Mouse (Mus musculus): ENCODE results near the gene AC170998.1. TPM values are rescaled to one million over a fixed set of nuclear protein-coding genes. Genes with fewer than 3 reads are reported as not detected.

The AC170998.1 gene
- polyA plus RNA-seq, 1 experiment from 2014 or later = 3.5 TPM

DNA sequence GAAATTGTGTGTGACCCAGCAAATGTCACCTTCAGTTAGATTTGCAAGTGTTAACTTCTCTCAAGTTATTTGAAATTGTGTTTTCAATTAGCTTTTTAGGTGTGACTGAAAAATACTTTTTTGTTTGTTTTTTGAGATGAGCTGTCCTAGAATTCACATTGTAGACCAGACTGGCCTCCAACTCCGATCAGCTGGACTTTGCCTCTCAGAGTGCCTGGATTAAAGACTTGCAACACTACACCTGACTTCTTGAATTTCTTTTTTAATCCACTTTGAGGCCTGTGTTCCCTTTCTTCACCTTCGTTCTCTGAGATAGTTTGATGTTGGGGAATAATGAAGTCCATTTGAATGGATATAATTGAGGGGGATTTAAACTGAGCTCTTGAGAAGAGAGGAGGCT is 31.8 kb upstream of the AC170998.1 start:
- H3K27me3 ChIP-seq = peaks cover 6% of the 10 kb centered on the region; the same call in 1 of the 2 replicates
- no peak for ATAC-seq (ENCODE audit: insufficient number of reproducible peaks, insufficient read depth, low FRiP score, low TSS enrichment)
- no peaks in the 10 kb centered on the region for H3K9me3 ChIP-seq
- WGBS = 59% methylated on average over 2 of the region's 2 CpGs
- H3K9ac ChIP-seq = no peak overlapping the region
- H3K4me2 ChIP-seq (replicated peaks) = no peak overlapping the region; the same call in 1 of the 2 replicates
- H3K27ac ChIP-seq = no peak overlapping the region
- H3K4me3 ChIP-seq = no peak overlapping the region
- H3K36me3 ChIP-seq = no peaks in the 10 kb centered on the region
- peaks cover 57% of the 10 kb centered on the region for H3K4me1 ChIP-seq

DNA sequence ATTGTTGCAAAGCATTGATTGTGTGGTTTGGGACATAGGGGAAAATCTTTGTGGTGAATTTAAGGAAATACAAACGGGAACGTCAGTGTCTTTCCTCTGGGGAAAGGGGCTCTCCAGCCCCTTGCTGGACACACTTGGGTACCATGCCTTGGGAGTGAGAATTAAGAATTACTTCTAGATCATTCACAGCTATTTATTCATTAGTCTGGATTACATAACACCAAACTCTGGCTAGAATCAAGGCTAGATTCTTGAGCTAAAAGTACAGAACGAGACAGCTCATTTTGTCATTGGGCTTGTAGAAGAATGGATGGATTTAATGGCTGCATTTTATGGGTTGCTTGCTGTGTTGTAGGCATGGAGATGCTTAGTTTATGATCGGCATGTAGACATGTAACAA is 31.1 kb upstream of the AC170998.1 start:
- Histone ChIP-seq H3K27me3 (no peaks in the 10 kb centered on the region), H3K9ac (no peak overlapping the region), H3K4me1 (peaks cover 51% of the 10 kb centered on the region), H3K9me3 (no peaks in the 10 kb centered on the region), H3K4me2 (replicated peaks) (no peak overlapping the region), H3K36me3 (no peaks in the 10 kb centered on the region), H3K27ac (no peak overlapping the region), H3K4me3 (no peak overlapping the region)
- no peak for ATAC-seq (ENCODE audit: insufficient number of reproducible peaks, insufficient read depth, low FRiP score, low TSS enrichment)
- WGBS = 81% methylated on average over 4 of the region's 4 CpGs

DNA sequence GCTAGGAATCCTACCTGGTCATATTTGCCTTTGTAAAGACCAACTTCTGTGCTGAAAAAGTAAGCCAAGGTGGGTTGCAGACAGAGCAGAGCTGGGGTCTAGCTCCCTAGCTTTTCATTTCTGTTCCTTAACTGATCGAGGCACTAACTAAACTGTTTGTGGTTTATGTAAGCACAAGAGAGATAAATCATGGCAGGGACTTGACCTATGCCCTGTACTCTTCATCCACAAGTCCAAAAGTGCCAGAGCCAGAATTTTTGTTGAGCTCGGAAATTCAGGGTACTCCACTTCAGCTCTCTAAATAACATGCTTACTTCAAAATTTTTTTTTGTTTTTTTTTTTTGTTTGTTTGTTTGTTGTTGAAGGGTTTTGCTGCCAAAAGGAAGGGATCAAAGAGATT is 29.2 kb upstream of the AC170998.1 start:
- Histone ChIP-seq H3K4me3 (no peak overlapping the region), H3K27me3 (no peaks in the 10 kb centered on the region), H3K27ac (0 out of 2 replicates have a peak overlapping the region, but pooled peaks have one; percentile 36), H3K9me3 (no peaks in the 10 kb centered on the region), H3K4me1 (peaks cover 46% of the 10 kb centered on the region), H3K36me3 (no peaks in the 10 kb centered on the region), H3K9ac (no peak overlapping the region), H3K4me2 (replicated peaks) (no peak overlapping the region)
- ATAC-seq (ENCODE audit: insufficient number of reproducible peaks, insufficient read depth, low FRiP score, low TSS enrichment) = no peak
- WGBS = 57% methylated on average over 2 of the region's 2 CpGs

DNA sequence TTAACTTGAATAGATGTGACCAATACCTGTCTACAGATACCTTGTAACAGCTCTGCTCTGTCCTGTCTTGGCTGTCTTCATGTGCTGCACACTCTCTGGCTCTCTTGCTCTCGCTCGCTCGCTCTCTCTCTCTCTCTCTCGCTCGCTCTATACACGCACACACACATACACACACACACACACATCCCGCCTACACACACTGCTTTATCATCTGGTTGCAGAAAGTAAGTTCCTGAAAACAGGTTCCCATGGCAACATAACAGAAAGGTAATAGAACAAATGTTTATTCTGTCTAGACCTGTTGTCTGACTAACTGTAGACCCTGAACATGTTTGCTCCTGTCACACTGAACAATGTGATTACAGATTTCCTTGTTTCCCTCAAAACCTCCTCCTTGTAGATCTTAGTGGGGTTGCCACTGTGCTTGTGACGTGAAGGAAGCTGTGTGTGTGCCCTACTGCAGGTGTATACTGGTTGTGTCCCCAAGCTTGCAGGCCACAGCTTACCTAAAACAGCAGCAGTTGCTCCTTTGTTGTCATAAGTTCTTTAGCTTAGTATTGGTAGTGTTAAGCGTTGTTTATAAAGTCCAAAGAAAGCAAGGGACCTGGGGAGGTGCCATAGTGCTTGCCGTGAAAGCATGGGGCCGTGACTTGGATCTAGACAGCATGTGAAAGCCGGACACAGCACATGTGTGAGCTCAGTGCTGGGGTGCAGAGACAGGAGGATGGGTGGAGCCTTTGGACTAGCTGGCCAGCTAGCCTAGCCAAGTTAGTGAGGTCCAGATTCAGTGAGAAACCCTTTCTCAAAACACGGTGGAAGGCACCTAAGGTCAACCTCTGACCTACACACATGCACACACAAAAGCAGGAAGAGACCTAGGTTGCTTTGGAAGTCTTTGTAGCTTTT is 28.3 kb upstream of the AC170998.1 start:
- Histone ChIP-seq H3K27me3 (no peaks in the 10 kb centered on the region), H3K4me1 (peaks cover 46% of the 10 kb centered on the region), H3K4me3 (no peak overlapping the region), H3K27ac (peak overlapping the region; percentile 54), H3K4me2 (replicated peaks) (no peak overlapping the region), H3K9ac (0 out of 2 replicates have a peak overlapping the region, but pooled peaks have one; percentile 6), H3K9me3 (no peaks in the 10 kb centered on the region), H3K36me3 (no peaks in the 10 kb centered on the region)
- ATAC-seq (ENCODE audit: insufficient number of reproducible peaks, insufficient read depth, low FRiP score, low TSS enrichment) = no peak
- WGBS = 73% methylated on average over 13 of the region's 13 CpGs

DNA sequence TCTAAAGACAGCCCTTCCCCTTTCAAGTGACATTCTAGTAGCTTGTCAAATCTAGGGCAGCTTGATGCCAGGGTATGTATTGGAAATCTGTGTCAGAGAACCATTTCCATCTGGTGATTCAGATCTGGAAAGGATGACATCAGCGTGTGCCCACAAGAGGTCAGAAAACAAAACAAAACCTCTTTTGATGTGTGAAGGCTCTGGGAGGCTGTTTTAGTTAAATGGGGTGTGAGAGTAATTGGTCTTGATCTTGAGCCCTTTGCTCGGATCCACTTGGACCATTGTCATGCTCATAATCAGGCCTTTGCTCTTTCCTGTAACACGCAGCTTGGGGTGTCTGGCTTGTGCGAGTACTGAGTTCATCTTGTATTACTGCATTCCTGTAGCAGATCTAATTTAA is 27.6 kb upstream of the AC170998.1 start:
- Histone ChIP-seq H3K9ac (no peak overlapping the region), H3K4me1 (peaks cover 40% of the 10 kb centered on the region), H3K9me3 (no peaks in the 10 kb centered on the region), H3K36me3 (no peaks in the 10 kb centered on the region), H3K27ac (no peak overlapping the region), H3K4me3 (no peak overlapping the region), H3K27me3 (no peaks in the 10 kb centered on the region), H3K4me2 (replicated peaks) (no peak overlapping the region)
- 35% methylated on average over 4 of the region's 4 CpGs for WGBS
- ATAC-seq (ENCODE audit: insufficient number of reproducible peaks, insufficient read depth, low FRiP score, low TSS enrichment) = no peak

DNA sequence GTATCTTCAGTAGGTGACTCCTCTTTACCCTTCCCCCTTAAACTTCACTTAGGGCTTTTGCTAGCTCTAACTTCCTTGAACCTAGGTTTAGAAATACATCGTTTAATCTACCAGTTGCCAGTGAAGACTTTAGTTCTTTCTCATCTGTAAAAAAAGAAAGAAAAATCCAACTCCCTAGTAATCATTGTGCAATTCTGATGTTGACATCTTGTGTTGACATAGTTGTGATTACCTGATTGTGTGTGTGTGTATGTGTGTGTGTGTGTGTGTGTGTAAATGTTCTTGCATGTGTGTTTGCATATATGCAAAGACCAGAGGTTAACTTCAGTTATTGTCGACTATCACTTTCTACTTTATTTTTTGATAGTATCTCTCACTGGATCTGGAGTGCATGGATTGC is 27.2 kb upstream of the AC170998.1 start:
- no peak overlapping the region for H3K9ac ChIP-seq
- no peaks in the 10 kb centered on the region for H3K9me3 ChIP-seq
- no peak overlapping the region for H3K27ac ChIP-seq
- no peaks in the 10 kb centered on the region for H3K27me3 ChIP-seq
- ATAC-seq (ENCODE audit: insufficient number of reproducible peaks, insufficient read depth, low FRiP score, low TSS enrichment) = no peak
- H3K36me3 ChIP-seq = no peaks in the 10 kb centered on the region
- no peak overlapping the region for H3K4me3 ChIP-seq
- H3K4me1 ChIP-seq = peaks cover 36% of the 10 kb centered on the region
- no peak overlapping the region for H3K4me2 ChIP-seq (replicated peaks)
- 76% methylated on average over 2 of the region's 2 CpGs for WGBS

DNA sequence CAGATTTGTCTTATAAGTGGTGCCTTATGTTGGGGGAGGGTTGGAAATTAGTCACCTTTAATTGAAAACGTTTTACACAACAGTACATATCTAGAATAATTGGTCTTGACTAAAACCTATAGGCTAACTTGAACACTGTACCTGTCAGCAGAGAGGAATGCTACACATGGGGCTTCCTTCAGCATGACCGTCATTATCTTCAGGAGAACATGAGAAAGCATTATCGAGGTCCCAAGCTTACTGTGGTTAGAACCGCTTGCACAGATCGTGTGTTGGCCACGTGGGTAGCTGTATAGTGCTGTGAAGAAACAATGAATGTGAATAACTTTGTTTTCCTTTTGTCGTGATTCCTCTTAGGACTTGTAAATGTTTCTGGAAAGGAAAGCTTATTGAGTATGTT is 26.1 kb upstream of the AC170998.1 start:
- no peak overlapping the region for H3K27ac ChIP-seq
- H3K36me3 ChIP-seq = no peaks in the 10 kb centered on the region
- no peak for ATAC-seq (ENCODE audit: insufficient number of reproducible peaks, insufficient read depth, low FRiP score, low TSS enrichment)
- H3K27me3 ChIP-seq = no peaks in the 10 kb centered on the region
- peaks cover 31% of the 10 kb centered on the region for H3K4me1 ChIP-seq
- H3K9ac ChIP-seq = no peak overlapping the region
- no peaks in the 10 kb centered on the region for H3K9me3 ChIP-seq
- no peak overlapping the region for H3K4me2 ChIP-seq (replicated peaks)
- WGBS = 81% methylated on average over 7 of the region's 7 CpGs
- H3K4me3 ChIP-seq = no peak overlapping the region

DNA sequence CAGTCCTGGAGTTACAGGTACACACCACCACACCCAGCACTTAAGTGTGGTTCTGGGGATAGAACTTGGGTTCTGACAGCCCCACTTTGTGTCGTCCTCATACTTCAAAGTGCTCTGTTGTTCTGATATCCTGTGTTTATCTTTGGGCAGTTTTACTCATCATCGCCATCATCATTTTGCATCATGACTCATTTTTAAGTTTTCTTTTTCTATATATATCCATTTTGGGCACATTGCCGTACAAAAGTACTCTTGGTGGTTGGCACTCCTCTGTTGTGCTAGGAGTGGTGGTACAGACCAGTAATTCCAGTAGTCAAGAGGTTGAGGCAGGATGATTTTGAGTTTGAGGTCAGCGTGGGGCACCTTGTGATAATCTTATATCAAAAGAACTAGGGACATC is 24.7 kb upstream of the AC170998.1 start:
- no peaks in the 10 kb centered on the region for H3K27me3 ChIP-seq
- H3K9ac ChIP-seq = no peak overlapping the region
- no peak overlapping the region for H3K4me2 ChIP-seq (replicated peaks)
- ATAC-seq (ENCODE audit: insufficient number of reproducible peaks, insufficient read depth, low FRiP score, low TSS enrichment) = no peak
- no peaks in the 10 kb centered on the region for H3K36me3 ChIP-seq
- no peak overlapping the region for H3K4me3 ChIP-seq
- H3K27ac ChIP-seq = no peak overlapping the region
- no peaks in the 10 kb centered on the region for H3K9me3 ChIP-seq
- peaks cover 27% of the 10 kb centered on the region for H3K4me1 ChIP-seq
- WGBS = 93% methylated on average over 4 of the region's 4 CpGs

DNA sequence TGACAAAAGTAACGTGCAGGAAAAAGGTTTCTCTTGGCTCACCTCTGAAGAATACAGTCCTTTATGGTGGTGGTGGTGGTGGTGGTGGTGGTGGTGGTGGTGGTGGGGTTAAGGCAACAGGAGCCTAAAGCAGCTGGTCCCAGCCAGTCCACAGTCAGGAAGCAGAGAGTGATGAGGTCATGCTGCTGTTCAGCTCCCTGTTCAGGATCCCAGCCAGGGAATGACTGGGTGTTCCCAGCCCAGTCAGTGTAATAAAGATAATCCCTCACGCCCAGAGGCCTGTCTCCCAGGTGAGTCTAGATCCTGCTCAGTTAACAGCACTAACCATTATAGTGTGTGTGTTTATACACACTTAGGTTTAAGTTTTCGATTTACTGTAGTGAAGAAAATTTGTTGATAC is 24.1 kb upstream of the AC170998.1 start:
- H3K9ac ChIP-seq = no peak overlapping the region
- H3K9me3 ChIP-seq = no peaks in the 10 kb centered on the region
- H3K36me3 ChIP-seq = no peaks in the 10 kb centered on the region
- no peak for ATAC-seq (ENCODE audit: insufficient number of reproducible peaks, insufficient read depth, low FRiP score, low TSS enrichment)
- WGBS = 85% methylated on average over 3 of the region's 3 CpGs
- H3K4me3 ChIP-seq = no peak overlapping the region
- peaks cover 24% of the 10 kb centered on the region for H3K4me1 ChIP-seq
- no peaks in the 10 kb centered on the region for H3K27me3 ChIP-seq
- H3K27ac ChIP-seq = no peak overlapping the region
- no peak overlapping the region for H3K4me2 ChIP-seq (replicated peaks)

DNA sequence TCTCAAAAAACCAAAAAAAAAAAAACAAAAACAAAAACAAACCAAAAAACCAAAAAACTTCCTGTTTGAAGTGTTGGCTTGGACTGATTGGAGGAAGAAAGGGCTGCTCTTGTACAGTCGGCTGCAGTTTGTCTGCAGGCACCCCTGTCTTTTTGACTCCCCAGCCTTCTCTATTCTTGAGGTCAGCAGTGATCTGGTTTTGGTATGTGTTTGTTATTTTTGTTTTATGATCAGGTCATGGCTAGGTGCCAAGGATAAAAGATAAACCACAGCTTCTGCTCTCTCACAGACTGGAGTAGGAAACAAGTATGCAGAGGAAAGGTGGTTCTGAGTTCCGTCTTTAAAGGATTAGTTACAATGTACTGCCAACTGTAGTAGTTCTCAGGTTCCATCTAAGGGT is 23.2 kb upstream of the AC170998.1 start:
- WGBS = 77% methylated on average over 2 of the region's 2 CpGs
- ATAC-seq (ENCODE audit: insufficient number of reproducible peaks, insufficient read depth, low FRiP score, low TSS enrichment) = no peak
- H3K9ac ChIP-seq = no peak overlapping the region
- no peaks in the 10 kb centered on the region for H3K36me3 ChIP-seq
- no peaks in the 10 kb centered on the region for H3K9me3 ChIP-seq
- H3K4me1 ChIP-seq = peaks cover 16% of the 10 kb centered on the region
- no peak overlapping the region for H3K27ac ChIP-seq
- no peak overlapping the region for H3K4me3 ChIP-seq
- H3K27me3 ChIP-seq = no peaks in the 10 kb centered on the region
- H3K4me2 ChIP-seq (replicated peaks) = no peak overlapping the region

DNA sequence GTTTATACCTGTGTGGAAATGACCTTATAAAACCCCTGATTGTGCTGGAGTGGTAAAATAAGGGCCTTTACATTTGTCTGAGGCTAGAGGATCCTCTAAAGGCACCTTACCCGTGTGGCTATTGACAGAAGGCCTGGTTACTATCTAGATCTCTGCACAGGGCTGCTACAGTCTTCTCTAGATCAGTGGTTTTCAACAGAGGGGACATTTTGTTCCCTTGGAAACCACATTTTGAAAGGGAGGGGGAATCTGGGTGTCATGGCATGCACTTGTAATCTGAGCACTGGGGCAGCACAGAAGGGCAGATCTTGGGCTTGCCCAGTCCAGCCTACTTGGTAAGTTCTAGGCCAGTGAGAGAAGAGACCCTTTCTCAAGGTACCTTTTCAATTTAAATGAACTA is 19.2 kb upstream of the AC170998.1 start:
- no peak overlapping the region for H3K27ac ChIP-seq
- H3K4me2 ChIP-seq (replicated peaks) = no peak overlapping the region
- H3K27me3 ChIP-seq = no peaks in the 10 kb centered on the region
- peaks cover 14% of the 10 kb centered on the region; the same call in 1 of the 2 replicates for H3K4me1 ChIP-seq
- H3K9ac ChIP-seq = no peak overlapping the region
- ATAC-seq (ENCODE audit: insufficient number of reproducible peaks, insufficient read depth, low FRiP score, low TSS enrichment) = no peak
- no peaks in the 10 kb centered on the region for H3K36me3 ChIP-seq
- no peaks in the 10 kb centered on the region for H3K9me3 ChIP-seq
- 59% methylated on average over 1 of the region's 1 CpGs for WGBS
- no peak overlapping the region for H3K4me3 ChIP-seq

DNA sequence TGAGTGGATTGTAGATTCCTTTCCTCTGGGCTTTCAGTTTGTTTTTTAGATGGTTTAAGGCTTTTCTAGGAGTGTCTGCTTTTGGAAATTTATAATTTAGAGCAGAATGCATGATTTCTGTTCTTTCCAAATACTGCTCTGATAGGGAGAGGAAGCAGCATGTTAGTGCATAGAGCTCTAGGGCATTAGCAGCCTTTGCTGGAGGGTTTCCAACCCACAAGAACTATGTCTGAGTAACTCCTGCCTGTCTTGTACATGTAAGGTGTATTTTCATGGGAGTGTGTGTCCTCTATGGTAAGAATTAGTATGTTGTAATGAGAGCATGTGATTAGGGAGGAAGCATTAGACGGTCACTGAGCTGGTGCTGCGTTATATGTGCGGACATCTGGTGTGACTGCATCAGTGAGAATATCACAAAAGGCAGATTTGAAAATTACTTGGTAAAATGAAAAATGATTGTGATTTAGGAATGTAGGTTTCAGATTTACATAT is 18.7 kb upstream of the AC170998.1 start:
- no peak overlapping the region for H3K4me2 ChIP-seq (replicated peaks)
- WGBS = 83% methylated on average over 3 of the region's 3 CpGs
- no peak overlapping the region for H3K27ac ChIP-seq
- no peak for ATAC-seq (ENCODE audit: insufficient number of reproducible peaks, insufficient read depth, low FRiP score, low TSS enrichment)
- H3K27me3 ChIP-seq = no peaks in the 10 kb centered on the region
- H3K9ac ChIP-seq = no peak overlapping the region
- H3K36me3 ChIP-seq = no peaks in the 10 kb centered on the region
- no peak overlapping the region for H3K4me3 ChIP-seq
- H3K4me1 ChIP-seq = peaks cover 14% of the 10 kb centered on the region; the same call in 1 of the 2 replicates
- H3K9me3 ChIP-seq = no peaks in the 10 kb centered on the region

All from embryonic facial prominence, embryonic 12.5 days (tissue).